Mouse (Mus musculus): ENCODE measurements at regions not wholly inside any gene's neighbourhood (a gene's known extent, or its start where the extent isn't known, plus 50 kb on each side); places are given as distances from the start of the nearest gene placed in this dataset.

GRCm38 (mm10) chr7:40433906-40434305, 464.2 kb upstream of the Vstm2b start:
- TF ChIP-seq CTCF (conservative IDR thresholded peaks at IDR 0.05; ENCODE audit: low read length): no peak
- TF ChIP-seq NANOG (IDR thresholded peaks at IDR 0.05; ENCODE audit: borderline replicate concordance, low read length): no peak

Data from E14TG2a.4 (cell line).